Mouse (Mus musculus): Measurements from ENCODE around the gene Snx11. TPM values are rescaled to one million over a fixed set of nuclear protein-coding genes. Genes with fewer than 3 reads are reported as not detected.

Snx11 gene
- 19.2 TPM for polyA plus RNA-seq (2014; fragmentation: Illumina TruSeq; extraction: RNeasy Lipid Tissue Mini Kit (QIAGEN cat#74804); ENCODE audit: insufficient read depth, low read depth, low replicate concordance)

GRCm38 (mm10) chr11:96776968-96777962 lies at the start of gene Snx11:
TSS of gene Snx11 (minus strand) at chr11:96777559.

GRCm38 (mm10) chr11:96788871-96789795 lies 11.8 kb upstream of the Snx11 start, which contains the start of gene Cbx1:
TSS of gene Cbx1 (plus strand) at chr11:96789127.

Other genes starting within 250 kb of the Snx11 start
- 30.2 TPM for gene Cbx1, start 11.6 kb upstream of the Snx11 start, polyA plus RNA-seq (2014; fragmentation: Illumina TruSeq; extraction: RNeasy Lipid Tissue Mini Kit (QIAGEN cat#74804); ENCODE audit: insufficient read depth, low read depth, low replicate concordance)
- gene Nfe2l1, start 52.4 kb upstream of the Snx11 start, polyA plus RNA-seq (2014; fragmentation: Illumina TruSeq; extraction: RNeasy Lipid Tissue Mini Kit (QIAGEN cat#74804); ENCODE audit: insufficient read depth, low read depth, low replicate concordance) = 97.1 TPM
- 43.4 TPM for gene Copz2, start 72.3 kb upstream of the Snx11 start, polyA plus RNA-seq (2014; fragmentation: Illumina TruSeq; extraction: RNeasy Lipid Tissue Mini Kit (QIAGEN cat#74804); ENCODE audit: insufficient read depth, low read depth, low replicate concordance)
- gene Cdk5rap3, start 138.9 kb upstream of the Snx11 start, polyA plus RNA-seq (2014; fragmentation: Illumina TruSeq; extraction: RNeasy Lipid Tissue Mini Kit (QIAGEN cat#74804); ENCODE audit: insufficient read depth, low read depth, low replicate concordance) = 28.8 TPM
- gene Prr15l, start 150.5 kb upstream of the Snx11 start, polyA plus RNA-seq (2014; fragmentation: Illumina TruSeq; extraction: RNeasy Lipid Tissue Mini Kit (QIAGEN cat#74804); ENCODE audit: insufficient read depth, low read depth, low replicate concordance) = 99.6 TPM
- 18.9 TPM for gene Pnpo, start 166.4 kb upstream of the Snx11 start, polyA plus RNA-seq (2014; fragmentation: Illumina TruSeq; extraction: RNeasy Lipid Tissue Mini Kit (QIAGEN cat#74804); ENCODE audit: insufficient read depth, low read depth, low replicate concordance)
- gene Sp2, start 205.4 kb upstream of the Snx11 start, polyA plus RNA-seq (2014; fragmentation: Illumina TruSeq; extraction: RNeasy Lipid Tissue Mini Kit (QIAGEN cat#74804); ENCODE audit: insufficient read depth, low read depth, low replicate concordance) = 6.9 TPM
- gene Sp6, start 235.8 kb upstream of the Snx11 start, polyA plus RNA-seq (2014; fragmentation: Illumina TruSeq; extraction: RNeasy Lipid Tissue Mini Kit (QIAGEN cat#74804); ENCODE audit: insufficient read depth, low read depth, low replicate concordance) = 2.2 TPM